Mouse (Mus musculus): ENCODE results near the gene 4930590J08Rik. TPM values are rescaled to one million over a fixed set of nuclear protein-coding genes. Genes with fewer than 3 reads are reported as not detected.
"Not testable (repeated sequence)": the region's sequence is repeated elsewhere in the genome, so short reads cannot be mapped to it uniquely, and the experiment has no call there.

4930590J08Rik gene
- polyA plus RNA-seq (2012; rRNA removed), result 0.06 TPM in 1 of 2 replicates, not detected in the other

DNA sequence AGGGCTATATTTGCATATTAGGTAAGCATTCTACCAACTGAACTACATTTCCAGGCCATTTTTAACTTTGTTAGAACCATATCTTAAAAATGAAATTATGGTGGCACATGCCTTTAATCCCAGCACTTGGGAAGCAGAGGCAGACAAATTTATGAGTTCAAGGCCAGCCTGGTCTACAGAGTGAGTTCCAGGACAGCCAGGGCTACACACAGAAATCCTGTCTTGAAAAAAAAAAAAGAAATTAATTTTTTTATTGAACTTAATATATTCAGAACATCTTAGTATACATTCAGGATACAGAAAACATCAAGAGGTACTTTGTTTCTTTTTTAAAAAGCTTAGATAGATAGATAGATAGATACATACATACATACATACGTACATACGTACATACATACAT lies at the start of gene 4930590J08Rik:
4930590J08Rik (plus strand) TSS at position 301 of the 400 bp plus-strand sequence.
- H3K27me3 ChIP-seq (ENCODE audit: control insufficient read depth, insufficient read depth, low read length); H3K27ac ChIP-seq (ENCODE audit: insufficient read depth, low read depth, low read length); H3K4me3 ChIP-seq (ENCODE audit: low read depth, low read length); H3K4me1 ChIP-seq (ENCODE audit: control insufficient read depth, insufficient read depth, insufficient read length, low read length): not testable (repeated sequence)
- 100% methylated on average over 2 of the region's 2 CpGs for WGBS
- H3K36me3 ChIP-seq (ENCODE audit: control insufficient read depth, insufficient read depth, low read length), result peaks cover 26% of the 10 kb centered on the region

DNA sequence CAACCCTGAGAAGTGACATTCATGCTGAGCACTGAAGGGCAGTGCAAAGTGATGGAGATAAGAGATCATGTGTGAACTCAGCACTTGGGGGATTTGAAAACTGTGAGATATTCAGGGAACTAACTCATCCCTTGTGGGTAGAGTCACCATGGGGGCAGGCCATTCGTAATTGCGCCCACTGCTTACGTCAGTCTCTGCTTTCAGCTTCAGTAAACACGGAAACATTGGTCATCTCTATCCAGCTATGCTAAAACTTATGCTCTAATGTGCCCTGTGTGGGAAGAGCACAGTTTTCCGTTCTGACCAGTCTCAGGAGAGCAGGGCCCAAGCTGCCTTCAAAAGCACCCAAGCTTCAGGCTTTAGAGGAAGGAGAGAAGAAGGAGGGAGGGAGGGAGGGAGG lies 44.3 kb upstream of the 4930590J08Rik start:
- Histone ChIP-seq H3K36me3 (ENCODE audit: control insufficient read depth, insufficient read depth, low read length) (no peaks in the 10 kb centered on the region), H3K27ac (ENCODE audit: insufficient read depth, low read depth, low read length) (no peak overlapping the region), H3K27me3 (ENCODE audit: control insufficient read depth, insufficient read depth, low read length) (no peaks in the 10 kb centered on the region), H3K4me3 (ENCODE audit: low read depth, low read length) (no peak overlapping the region), H3K4me1 (ENCODE audit: control insufficient read depth, insufficient read depth, insufficient read length, low read length) (no peaks in the 10 kb centered on the region)
- 63% methylated on average over 5 of the region's 5 CpGs for WGBS
- TF ChIP-seq POLR2A (IDR thresholded peaks at IDR 0.05; ENCODE audit: low read depth, low read length) (no peak), CTCF (IDR thresholded peaks at IDR 0.05; ENCODE audit: extremely low read depth, insufficient read length, insufficient replicate concordance, low read depth, low read length) (no peak)

DNA sequence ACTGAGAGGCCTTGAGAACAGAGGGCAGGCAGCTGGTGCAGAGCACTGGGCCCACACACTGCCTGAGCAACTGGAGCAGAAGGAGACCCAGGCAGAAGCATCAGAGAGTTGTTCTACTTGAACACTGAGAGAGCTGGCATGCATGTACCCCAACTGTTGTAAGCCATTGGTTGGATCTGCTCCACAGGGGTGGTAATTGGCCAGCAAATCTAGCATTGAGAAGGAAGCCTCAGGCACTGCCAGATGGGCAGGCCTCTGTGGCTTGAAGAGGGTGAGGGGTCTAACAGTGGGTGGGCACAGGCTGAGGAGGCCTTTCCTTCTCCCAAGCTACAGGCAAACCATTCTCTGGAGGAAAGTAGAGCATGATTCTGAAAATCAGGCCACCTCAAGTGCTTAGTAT lies 39.8 kb upstream of the 4930590J08Rik start:
- Histone ChIP-seq H3K27ac (ENCODE audit: insufficient read depth, low read depth, low read length) (no peak overlapping the region), H3K36me3 (ENCODE audit: control insufficient read depth, insufficient read depth, low read length) (no peaks in the 10 kb centered on the region), H3K4me3 (ENCODE audit: low read depth, low read length) (no peak overlapping the region), H3K4me1 (ENCODE audit: control insufficient read depth, insufficient read depth, insufficient read length, low read length) (no peaks in the 10 kb centered on the region), H3K27me3 (ENCODE audit: control insufficient read depth, insufficient read depth, low read length) (no peaks in the 10 kb centered on the region)
- TF ChIP-seq CTCF (IDR thresholded peaks at IDR 0.05; ENCODE audit: extremely low read depth, insufficient read length, insufficient replicate concordance, low read depth, low read length) (no peak), POLR2A (IDR thresholded peaks at IDR 0.05; ENCODE audit: low read depth, low read length) (no peak)

DNA sequence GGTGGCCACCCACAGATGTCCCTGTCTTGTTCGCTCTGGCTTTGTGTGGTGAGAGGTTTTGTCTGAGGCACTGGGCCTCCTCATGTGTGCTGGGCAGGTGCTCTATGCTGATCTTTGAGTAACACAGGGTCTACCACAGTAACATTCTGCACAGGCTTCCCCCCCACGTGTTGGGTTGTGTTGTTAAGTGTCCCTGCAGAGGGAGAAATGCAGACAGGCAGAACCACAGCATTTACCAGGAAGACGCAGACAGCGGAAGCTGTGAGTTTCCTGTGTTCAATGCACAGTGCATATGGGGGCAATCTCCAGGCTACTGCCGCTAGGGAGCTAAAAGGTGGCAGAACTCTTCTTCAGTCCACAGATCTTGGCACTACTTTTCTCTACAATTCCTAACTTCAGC lies 38.0 kb upstream of the 4930590J08Rik start:
- no peaks in the 10 kb centered on the region for H3K27me3 ChIP-seq (ENCODE audit: control insufficient read depth, insufficient read depth, low read length)
- no peak overlapping the region for H3K27ac ChIP-seq (ENCODE audit: insufficient read depth, low read depth, low read length)
- TF ChIP-seq POLR2A (IDR thresholded peaks at IDR 0.05; ENCODE audit: low read depth, low read length), result no peak
- no peak for TF ChIP-seq CTCF (IDR thresholded peaks at IDR 0.05; ENCODE audit: extremely low read depth, insufficient read length, insufficient replicate concordance, low read depth, low read length)
- H3K4me3 ChIP-seq (ENCODE audit: low read depth, low read length), result no peak overlapping the region
- WGBS, result 69% methylated on average over 5 of the region's 5 CpGs
- no peaks in the 10 kb centered on the region for H3K4me1 ChIP-seq (ENCODE audit: control insufficient read depth, insufficient read depth, insufficient read length, low read length)
- H3K36me3 ChIP-seq (ENCODE audit: control insufficient read depth, insufficient read depth, low read length), result no peaks in the 10 kb centered on the region

DNA sequence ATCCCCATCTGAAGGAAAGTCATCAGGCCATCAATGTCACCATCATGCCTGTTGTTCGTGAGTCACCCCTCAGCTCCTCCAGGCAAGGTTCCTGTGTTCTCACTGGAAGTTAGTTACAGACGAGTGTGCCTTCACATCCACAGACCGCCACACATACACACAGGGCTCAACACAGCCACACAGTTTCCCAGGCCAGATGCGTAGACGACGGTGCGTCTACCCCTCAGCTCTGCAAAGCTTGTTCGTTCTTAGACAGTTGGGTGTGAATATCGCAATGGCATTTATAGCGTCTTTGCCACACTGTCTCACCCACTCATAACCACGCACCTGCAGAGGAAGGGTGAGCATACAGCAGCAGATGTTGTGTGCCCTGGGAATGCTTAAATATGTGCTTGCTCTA lies 37.0 kb upstream of the 4930590J08Rik start:
- WGBS, result 77% methylated on average over 11 of the region's 11 CpGs
- TF ChIP-seq CTCF (IDR thresholded peaks at IDR 0.05; ENCODE audit: extremely low read depth, insufficient read length, insufficient replicate concordance, low read depth, low read length), result no peak
- no peak for TF ChIP-seq POLR2A (IDR thresholded peaks at IDR 0.05; ENCODE audit: low read depth, low read length)
- Histone ChIP-seq H3K27me3 (ENCODE audit: control insufficient read depth, insufficient read depth, low read length) (no peaks in the 10 kb centered on the region), H3K4me1 (ENCODE audit: control insufficient read depth, insufficient read depth, insufficient read length, low read length) (no peaks in the 10 kb centered on the region), H3K36me3 (ENCODE audit: control insufficient read depth, insufficient read depth, low read length) (no peaks in the 10 kb centered on the region), H3K27ac (ENCODE audit: insufficient read depth, low read depth, low read length) (no peak overlapping the region), H3K4me3 (ENCODE audit: low read depth, low read length) (no peak overlapping the region)

DNA sequence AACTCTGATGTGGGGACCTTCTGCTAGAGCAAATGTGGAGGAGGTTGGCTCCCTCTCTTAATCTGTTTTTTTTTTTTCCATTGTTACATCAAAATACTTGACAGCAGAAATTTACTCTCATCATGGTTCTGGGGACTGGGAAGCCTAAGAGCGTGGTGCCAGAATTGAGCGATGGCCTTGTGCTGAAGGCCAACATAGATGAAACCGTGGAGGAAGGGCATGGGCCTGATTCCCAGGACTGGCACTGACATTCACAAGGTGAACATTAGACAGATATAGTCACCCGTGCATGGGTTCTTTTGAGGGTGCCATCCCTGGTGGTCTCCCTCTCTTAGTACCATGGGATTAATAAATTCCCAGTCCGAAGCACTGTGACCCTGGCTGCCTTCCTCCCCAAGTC lies 34.5 kb upstream of the 4930590J08Rik start:
- no peaks in the 10 kb centered on the region for H3K36me3 ChIP-seq (ENCODE audit: control insufficient read depth, insufficient read depth, low read length)
- 89% methylated on average over 5 of the region's 5 CpGs for WGBS

DNA sequence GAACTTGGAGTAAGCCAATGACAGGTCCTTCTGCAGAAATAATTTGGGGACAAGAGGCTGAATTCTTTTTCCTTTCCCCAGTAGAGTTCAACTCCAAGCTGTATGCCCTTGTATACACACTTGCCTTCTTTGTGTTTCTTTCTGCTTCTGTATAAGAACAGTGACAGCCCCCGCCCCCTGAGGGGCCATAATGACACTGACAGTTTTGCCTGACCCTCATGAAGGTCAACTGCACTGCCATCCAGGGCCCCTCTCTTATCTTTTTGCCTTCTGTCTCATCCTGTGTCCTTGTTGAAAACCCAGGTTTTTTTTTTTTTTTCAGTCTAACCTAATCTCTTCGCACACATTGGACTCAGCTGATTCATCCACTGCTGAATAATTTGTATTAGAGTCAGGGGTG lies 29.8 kb upstream of the 4930590J08Rik start:
- Histone ChIP-seq H3K36me3 (ENCODE audit: control insufficient read depth, insufficient read depth, low read length) (no peaks in the 10 kb centered on the region), H3K27me3 (ENCODE audit: control insufficient read depth, insufficient read depth, low read length) (peaks cover 2% of the 10 kb centered on the region; the same call in 1 of the 2 replicates), H3K4me3 (ENCODE audit: low read depth, low read length) (no peak overlapping the region), H3K27ac (ENCODE audit: insufficient read depth, low read depth, low read length) (no peak overlapping the region), H3K4me1 (ENCODE audit: control insufficient read depth, insufficient read depth, insufficient read length, low read length) (no peaks in the 10 kb centered on the region)
- 46% methylated on average over 2 of the region's 2 CpGs for whole genome bisulfite sequencing
- TF ChIP-seq CTCF (IDR thresholded peaks at IDR 0.05; ENCODE audit: extremely low read depth, insufficient read length, insufficient replicate concordance, low read depth, low read length) (no peak), POLR2A (IDR thresholded peaks at IDR 0.05; ENCODE audit: low read depth, low read length) (no peak)

More for the DNA sequence above, 34.5 kb upstream of the 4930590J08Rik start:
- Histone ChIP-seq H3K4me1 (ENCODE audit: control insufficient read depth, insufficient read depth, insufficient read length, low read length) (no peaks in the 10 kb centered on the region), H3K27me3 (ENCODE audit: control insufficient read depth, insufficient read depth, low read length) (peaks cover 2% of the 10 kb centered on the region; the same call in 1 of the 2 replicates), H3K27ac (ENCODE audit: insufficient read depth, low read depth, low read length) (no peak overlapping the region), H3K4me3 (ENCODE audit: low read depth, low read length) (no peak overlapping the region)
- TF ChIP-seq CTCF (IDR thresholded peaks at IDR 0.05; ENCODE audit: extremely low read depth, insufficient read length, insufficient replicate concordance, low read depth, low read length) (no peak), POLR2A (IDR thresholded peaks at IDR 0.05; ENCODE audit: low read depth, low read length) (no peak)

All from small intestine, adult 2 months (tissue).